8 mouse cellular contexts compared by ENCODE assay signal in the genomic region with DNA sequence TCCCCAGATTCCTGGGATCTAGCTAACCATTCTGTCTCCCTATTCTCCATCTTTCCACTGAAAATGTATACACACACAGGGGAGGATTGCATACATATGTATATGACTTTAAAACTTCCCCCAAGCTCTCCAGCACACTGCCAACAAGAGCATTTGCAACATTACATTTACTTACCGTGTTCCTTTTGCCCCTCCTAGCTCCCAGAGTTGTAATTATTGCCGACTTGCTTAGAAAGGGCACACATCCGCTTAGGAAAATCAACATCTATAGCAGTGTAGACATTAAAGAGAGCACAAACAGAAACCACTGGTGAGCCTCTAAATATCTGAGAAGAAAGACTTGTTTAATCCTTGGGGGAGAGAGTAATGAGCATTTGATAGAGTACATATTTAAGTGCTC. TPM values are rescaled to one million over a fixed set of nuclear protein-coding genes. Genes with fewer than 3 reads are reported as not detected.
DNase-seq lines count a peak whose midpoint lies in the region; ATAC-seq and TF ChIP-seq lines count a peak whose summit lies in the region.

No protein-coding gene starts in this region.

- no peaks in the 10 kb centered on the region for H3K27me3 ChIP-seq in heart, embryonic 11.5 days (ENCODE audit: control insufficient read depth, insufficient read depth, low read length)
- no peaks in the 10 kb centered on the region for H3K27me3 ChIP-seq in E14TG2a.4 (ENCODE audit: insufficient read depth, low read length)
- H3K27me3 ChIP-seq in hindbrain, embryonic 12.5 days: no peaks in the 10 kb centered on the region
- no peaks in the 10 kb centered on the region for H3K27me3 ChIP-seq in midbrain, embryonic 10.5 days (ENCODE audit: low read depth, poor library complexity, severe bottlenecking)

- H3K27ac ChIP-seq in heart, embryonic 11.5 days (ENCODE audit: low read depth, low read length): no peak overlapping the region
- no peak overlapping the region for H3K27ac ChIP-seq in hindbrain, embryonic 12.5 days
- peak overlapping the region; percentile 98; the same call in 1 of the 2 replicates for H3K27ac ChIP-seq in midbrain, embryonic 10.5 days (replicated peaks)

- peak overlapping the region; percentile 93 for H3K9ac ChIP-seq in heart, embryonic 11.5 days (ENCODE audit: low read depth, low read length)
- 0 out of 2 replicates have a peak overlapping the region, but pooled peaks have one; percentile 90 for H3K9ac ChIP-seq in hindbrain, embryonic 12.5 days

- no peaks in the 10 kb centered on the region for H3K9me3 ChIP-seq in heart, embryonic 11.5 days (replicated peaks; ENCODE audit: control insufficient read depth, low read length)
- H3K9me3 ChIP-seq in E14TG2a.4 (ENCODE audit: low read length): no peaks in the 10 kb centered on the region
- no peaks in the 10 kb centered on the region for H3K9me3 ChIP-seq in hindbrain, embryonic 12.5 days (replicated peaks)
- H3K9me3 ChIP-seq in midbrain, embryonic 10.5 days (replicated peaks): no peaks in the 10 kb centered on the region

- no peak for ATAC-seq in heart, embryonic 11.5 days (replicated peaks; ENCODE audit: insufficient number of reproducible peaks, low FRiP score, low TSS enrichment)
- no peak for ATAC-seq in hindbrain, embryonic 12.5 days (ENCODE audit: low FRiP score)

- DNase-seq in heart, postnatal 10 days: no peak
- DNase-seq in midbrain, embryonic 10.5 days (ENCODE audit: low spot score): no peak
- DNase-seq in spleen, postnatal 36 days (ENCODE audit: low spot score in 2 of 2): no peak
- DNase-seq in embryo, embryonic 11 days: no peak
- no peak for DNase-seq in gastrocnemius, postnatal 14 days

- H3K4me1 ChIP-seq in heart, embryonic 11.5 days (ENCODE audit: control insufficient read depth, insufficient read depth, low read length): peaks cover 7% of the 10 kb centered on the region; the same call in 1 of the 2 replicates
- H3K4me1 ChIP-seq in E14TG2a.4 (replicated peaks; ENCODE audit: low read depth, low read length): peaks cover 34% of the 10 kb centered on the region
- peaks cover 18% of the 10 kb centered on the region for H3K4me1 ChIP-seq in hindbrain, embryonic 12.5 days
- peaks cover 30% of the 10 kb centered on the region for H3K4me1 ChIP-seq in midbrain, embryonic 10.5 days

- no peaks in the 10 kb centered on the region for H3K36me3 ChIP-seq in heart, embryonic 11.5 days (ENCODE audit: control insufficient read depth, insufficient read depth, low read length)
- peaks cover 26% of the 10 kb centered on the region for H3K36me3 ChIP-seq in E14TG2a.4 (ENCODE audit: insufficient read depth, low read length)
- no peaks in the 10 kb centered on the region for H3K36me3 ChIP-seq in hindbrain, embryonic 12.5 days
- H3K36me3 ChIP-seq in midbrain, embryonic 10.5 days: peaks cover 15% of the 10 kb centered on the region; the same call in 1 of the 2 replicates

- TF ChIP-seq CTCF in E14TG2a.4 (conservative IDR thresholded peaks at IDR 0.05; ENCODE audit: low read length): no peak

- peak overlapping the region; percentile 85 for H3K4me3 ChIP-seq in heart, embryonic 11.5 days (ENCODE audit: low read depth, low read length)
- peak overlapping the region; percentile 95 for H3K4me3 ChIP-seq in E14TG2a.4 (replicated peaks; ENCODE audit: low read length)
- peak overlapping the region; percentile 65; the same call in 1 of the 2 replicates for H3K4me3 ChIP-seq in hindbrain, embryonic 12.5 days
- H3K4me3 ChIP-seq in midbrain, embryonic 10.5 days: peak overlapping the region; percentile 72

- 76% methylated on average over 3 of the region's 3 CpGs for WGBS in heart, embryonic 11.5 days (ENCODE audit: insufficient replicate concordance)
- WGBS in hindbrain, embryonic 12.5 days: 76% methylated on average over 3 of the region's 3 CpGs
- WGBS in midbrain, embryonic 10.5 days: 80% methylated on average over 3 of the region's 3 CpGs

- H3K4me2 ChIP-seq in heart, embryonic 11.5 days: peak overlapping the region; percentile 75
- peak overlapping the region; percentile 67 for H3K4me2 ChIP-seq in hindbrain, embryonic 12.5 days (replicated peaks)

- intact Hi-C loops in heart, postnatal 10 days (cut with DNase I): loop anchor here (5.0 kb wide), 3 partner anchors 299 to 961 kb away; no protein-coding TSS in a partner anchor
- intact Hi-C loops in gastrocnemius, postnatal 14 days (cut with DNase I; ENCODE audit: low total_unique reads): loop anchor here (5.0 kb wide), 1 partner anchor 89 kb away; no protein-coding TSS in a partner anchor

RNA-seq across cellular contexts. Expression of a gene that starts 1.2 kb away (rescaled TPM):
- 12.5 and 14.3 TPM in 2 replicates for polyA plus RNA-seq in heart, embryonic 11.5 days (2014; fragmentation: Nextera tagmentation; extraction: Ambion mirVana)
- 10 to 100 TPM in 1 of 2 experiments, 1 to 10 TPM in 1; 6.7 to 10.6 TPM for total RNA-seq in heart, postnatal 10 days (2021)
- polyA plus RNA-seq in hindbrain, embryonic 12.5 days (2016; fragmentation: Nextera tagmentation; extraction: Ambion mirVana): 20.7 and 21.1 TPM in 2 replicates
- polyA plus RNA-seq in midbrain, embryonic 10.5 days (2016; fragmentation: Nextera tagmentation; extraction: Ambion mirVana): 24.4 and 25.8 TPM in 2 replicates
- total RNA-seq in gastrocnemius, postnatal 14 days (2021): 10 to 100 TPM in 1 of 2 experiments, 1 to 10 TPM in 1; 7.1 to 12.6 TPM
